Mouse (Mus musculus): ENCODE results near the gene Nme4. TPM values are rescaled to one million over a fixed set of nuclear protein-coding genes. Genes with fewer than 3 reads are reported as not detected.

Gene Nme4
- 22.5 and 23.4 TPM in 2 replicates for polyA plus RNA-seq (2012; rRNA removed)

DNA sequence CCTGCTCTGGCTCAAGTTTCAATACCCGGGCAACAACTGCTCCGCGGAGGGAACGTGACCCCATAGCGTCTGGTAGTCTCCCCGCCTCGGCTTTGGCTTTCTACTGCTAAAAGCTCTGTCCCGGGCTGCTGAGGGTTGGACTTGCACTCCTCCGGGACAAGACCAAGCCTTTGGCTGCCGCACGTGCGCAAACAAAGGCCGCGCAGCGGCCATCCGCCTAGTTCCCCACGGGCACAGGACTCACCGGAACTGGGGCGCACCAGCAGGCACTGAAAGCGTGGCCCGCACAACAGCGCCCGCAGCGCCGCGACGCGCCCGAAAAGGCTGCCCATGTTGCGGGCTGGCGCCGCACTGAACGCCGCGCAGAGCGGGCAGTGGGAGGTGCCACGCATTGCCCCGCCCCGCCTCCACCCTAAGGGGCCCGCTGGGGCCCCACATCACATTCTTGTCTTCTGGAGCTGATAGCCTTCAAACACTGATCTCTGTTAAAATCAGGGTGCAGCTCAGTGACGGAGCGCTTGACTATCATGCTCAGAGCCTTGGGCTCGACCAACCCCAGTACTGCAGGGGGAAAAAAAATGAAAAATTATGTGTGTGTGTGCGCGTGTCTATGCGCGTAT lies at the start of gene Nme4:
Gene Nme4, minus strand, starts transcription at position 482 of the 620 bp plus-strand sequence.

DNA sequence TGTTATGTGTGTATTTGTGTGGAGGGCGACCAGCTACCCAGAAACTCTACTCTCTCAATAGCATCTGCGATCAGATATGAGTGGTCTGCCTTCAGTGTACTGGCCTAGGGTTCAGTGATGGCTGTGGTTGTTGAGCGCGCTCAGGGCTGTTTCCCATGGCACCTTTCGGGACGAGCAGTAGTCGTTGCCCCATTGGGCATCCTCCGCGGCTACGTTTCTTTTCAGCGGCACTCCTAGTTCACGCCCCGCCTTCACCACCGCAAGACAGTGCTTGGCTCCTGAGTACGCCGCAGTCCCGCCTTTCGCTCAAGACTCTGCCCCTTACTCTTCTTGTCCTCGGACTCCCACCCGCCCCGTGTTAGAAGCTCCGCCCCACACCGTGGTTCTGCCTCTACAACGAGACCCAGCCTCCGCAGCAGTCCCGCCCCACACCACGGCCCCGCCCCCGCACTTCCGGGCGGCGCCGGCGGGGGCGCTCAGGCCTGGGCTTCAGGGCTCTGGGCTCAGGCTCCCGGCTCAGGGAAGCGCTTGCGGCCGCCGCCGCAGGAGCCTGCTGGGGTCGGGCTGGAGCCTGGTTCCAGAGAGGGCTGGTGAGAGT lies 42.9 kb upstream of the Nme4 start, which contains the start of gene Axin1:
Gene Axin1, plus strand, starts transcription at position 450 of the 598 bp plus-strand sequence.

DNA sequence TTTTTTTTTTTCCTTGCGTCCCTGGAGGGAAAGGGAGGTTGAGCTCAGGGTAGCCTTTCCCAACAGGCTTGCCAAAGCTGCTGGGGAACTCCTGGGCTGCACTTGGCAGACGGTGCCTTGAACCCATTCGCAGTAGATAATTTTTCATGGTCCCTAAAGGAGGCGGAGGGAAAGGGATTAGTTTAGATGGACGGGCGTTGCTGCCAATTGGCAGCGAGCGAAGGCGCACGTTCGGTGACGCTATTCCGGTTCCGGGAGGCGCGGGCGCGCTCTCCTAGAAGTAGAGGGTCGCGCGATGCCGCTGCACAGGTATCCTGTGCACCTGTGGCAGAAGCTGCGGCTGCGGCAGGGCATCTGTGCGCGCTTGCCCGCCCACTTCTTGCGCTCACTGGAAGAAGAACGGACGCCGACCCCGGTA lies 27.9 kb upstream of the Nme4 start, which contains the start of gene Mrpl28:
Gene Mrpl28, plus strand, starts transcription at position 234 of the 418 bp plus-strand sequence.

DNA sequence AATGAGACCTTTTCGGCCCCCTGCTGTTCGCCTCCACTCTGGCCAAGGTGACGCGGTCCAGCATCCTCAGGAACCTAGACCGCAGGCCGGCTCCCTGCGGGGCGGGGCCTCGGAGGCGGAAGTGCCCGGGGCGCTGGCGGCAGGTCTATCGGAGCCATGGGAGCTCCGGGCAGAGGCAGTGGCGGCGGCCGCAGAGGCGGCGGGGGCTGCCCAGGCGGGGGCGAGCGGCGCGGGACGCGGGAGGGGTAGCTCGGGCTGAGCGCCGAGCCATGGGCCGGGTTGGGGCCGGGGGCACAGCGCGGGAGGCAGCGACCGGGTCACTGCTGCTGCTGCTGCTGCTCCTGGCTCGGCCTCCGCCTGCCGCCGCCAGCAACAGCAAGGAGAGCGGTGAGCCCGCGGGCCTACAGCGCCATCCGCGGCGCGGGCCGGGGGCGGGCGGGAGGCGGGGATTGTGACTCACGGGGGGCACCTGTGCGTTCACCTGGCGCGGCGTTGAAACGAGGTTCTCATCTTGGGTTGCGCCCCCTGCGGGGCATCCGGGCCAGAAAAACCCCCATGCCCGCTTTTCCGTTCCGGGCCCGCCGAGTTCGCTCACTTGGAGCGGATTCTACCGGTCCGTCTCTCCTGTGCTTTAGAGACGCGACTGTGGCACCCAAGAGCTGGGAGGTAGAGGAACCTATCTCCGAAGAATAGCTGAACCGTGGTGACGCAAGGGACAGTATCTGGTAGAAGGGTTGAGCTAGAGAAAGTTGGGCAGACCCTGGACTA lies 18.0 kb upstream of the Nme4 start, which contains the start of gene Tmem8:
Gene Tmem8, plus strand, starts transcription at position 119 of the 768 bp plus-strand sequence.

DNA sequence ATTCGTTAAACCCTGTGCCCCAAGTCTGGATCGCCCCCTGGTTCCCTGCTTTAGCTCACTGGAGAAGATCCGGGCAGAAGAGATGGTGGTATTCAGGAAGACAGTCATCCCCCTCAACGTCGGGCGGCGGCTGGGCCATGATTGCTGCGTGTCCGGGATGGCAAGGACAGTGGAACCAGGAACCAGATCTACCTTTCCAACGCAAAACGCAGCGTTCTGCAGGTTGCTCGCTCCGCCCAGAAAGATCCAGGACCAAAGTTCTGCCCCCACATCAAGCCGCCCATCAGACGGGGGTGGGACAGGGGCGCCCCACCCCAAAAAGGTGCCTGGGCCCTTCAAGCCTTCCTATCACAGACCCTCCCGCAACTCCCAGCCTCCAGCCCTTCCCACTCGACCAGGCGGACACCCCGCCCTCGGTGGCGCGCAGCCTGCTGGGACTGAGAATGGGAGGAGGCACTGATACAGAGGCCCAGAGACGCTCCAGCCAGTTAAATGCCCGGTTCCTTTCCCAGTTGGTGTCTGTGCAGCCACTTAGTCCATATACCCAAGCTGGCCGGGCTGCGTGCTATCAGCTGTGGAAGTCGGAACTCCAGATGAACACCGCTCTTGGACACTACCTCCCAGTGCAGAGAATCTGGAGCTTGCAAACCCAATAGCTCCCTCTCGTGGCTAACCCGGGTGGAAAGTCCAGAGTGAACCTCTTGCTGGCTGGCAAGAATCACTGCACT lies 5.3 kb downstream of the Nme4 start, which contains the start of gene Decr2:
Gene Decr2, minus strand, starts transcription at position 433 of the 728 bp plus-strand sequence.

DNA sequence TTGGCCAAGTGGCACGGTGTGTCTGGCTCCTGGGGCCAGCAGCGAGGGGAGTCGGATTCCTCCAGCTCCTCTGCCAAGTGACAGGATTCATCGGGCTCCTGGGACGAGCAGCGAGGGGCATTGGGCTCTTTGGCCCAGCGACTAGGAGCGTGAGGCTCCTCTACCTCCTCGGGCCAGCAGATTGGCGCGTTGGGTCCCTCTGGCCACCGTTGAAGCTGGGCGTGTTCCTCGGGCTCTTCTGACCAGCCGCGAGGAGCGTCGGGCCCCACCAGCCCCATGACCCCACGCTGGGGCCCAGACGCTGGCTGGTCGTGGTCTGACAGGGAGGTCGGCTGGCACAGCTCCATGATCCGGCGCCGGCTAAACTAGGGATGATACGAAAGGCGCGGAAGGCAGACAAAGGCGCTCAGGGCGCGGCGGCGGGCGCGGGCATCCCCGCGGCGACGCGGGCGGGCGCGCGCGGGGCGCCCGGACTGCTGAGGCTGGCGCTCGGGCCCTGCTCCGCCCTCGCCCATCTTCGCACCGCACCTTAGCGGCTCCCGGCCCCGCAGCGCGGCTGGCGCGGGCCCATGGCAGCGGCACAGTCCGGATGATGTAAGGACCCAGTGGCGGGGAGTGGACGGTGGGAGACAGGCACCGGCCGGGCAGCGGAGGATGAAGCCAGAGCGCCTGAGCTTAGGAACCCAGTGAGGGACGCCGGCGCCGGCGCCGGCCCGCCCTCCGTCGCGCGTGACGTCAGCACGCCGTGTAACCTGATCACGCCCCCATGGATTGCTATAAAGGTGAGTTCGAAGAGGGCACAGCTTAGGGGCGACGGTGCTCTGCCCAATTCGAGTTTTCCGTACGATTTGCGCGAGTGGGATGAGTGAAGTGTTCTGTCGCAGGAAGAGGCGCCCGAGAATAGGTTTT lies 26.3 kb downstream of the Nme4 start, which contains the start of gene Rab11fip3:
Gene Rab11fip3, minus strand, starts transcription at position 725 of the 909 bp plus-strand sequence.

Other genes starting within 250 kb of the Nme4 start
- 8.8 and 9.9 TPM in 2 replicates for gene Wdr90, start 234.1 kb downstream of the Nme4 start, polyA plus RNA-seq (2012; rRNA removed)
- 34.5 and 45.2 TPM in 2 replicates for gene Mcrip2, start 226.8 kb downstream of the Nme4 start, polyA plus RNA-seq (2012; rRNA removed)
- 61.8 and 63.8 TPM in 2 replicates for gene Mettl26, start 220.5 kb downstream of the Nme4 start, polyA plus RNA-seq (2012; rRNA removed)
- 0.13 and 0.16 TPM in 2 replicates for gene Wfikkn1, start 214.7 kb downstream of the Nme4 start, polyA plus RNA-seq (2012; rRNA removed)
- 8.7 and 11.1 TPM in 2 replicates for gene Rab40c, start 175.9 kb downstream of the Nme4 start, polyA plus RNA-seq (2012; rRNA removed)
- gene Pigq, start 150.7 kb downstream of the Nme4 start, polyA plus RNA-seq (2012; rRNA removed): 123 and 127 TPM in 2 replicates
- gene Nhlrc4, start 150.6 kb downstream of the Nme4 start, polyA plus RNA-seq (2012; rRNA removed): 2.6 and 3.4 TPM in 2 replicates
- gene A930017K11Rik, start 143.0 kb downstream of the Nme4 start, polyA plus RNA-seq (2012; rRNA removed): 0.03 and 0.04 TPM in 2 replicates
- gene Capn15, start 109.8 kb downstream of the Nme4 start, polyA plus RNA-seq (2012; rRNA removed): 5.2 and 6.5 TPM in 2 replicates
- gene Rab11fip3, start 26.0 kb downstream of the Nme4 start, polyA plus RNA-seq (2012; rRNA removed): 4.6 and 4.8 TPM in 2 replicates
- gene Decr2, start 5.3 kb downstream of the Nme4 start, polyA plus RNA-seq (2012; rRNA removed): 55.4 and 64.8 TPM in 2 replicates
- 5.3 and 5.6 TPM in 2 replicates for gene Tmem8, start 17.7 kb upstream of the Nme4 start, polyA plus RNA-seq (2012; rRNA removed)
- gene Mrpl28, start 27.9 kb upstream of the Nme4 start, polyA plus RNA-seq (2012; rRNA removed): 49.0 and 50.7 TPM in 2 replicates
- 6.6 and 7.6 TPM in 2 replicates for gene Axin1, start 43.1 kb upstream of the Nme4 start, polyA plus RNA-seq (2012; rRNA removed)
- gene Pdia2, start 103.5 kb upstream of the Nme4 start, polyA plus RNA-seq (2012; rRNA removed): 5.9 and 6.1 TPM in 2 replicates
- gene Rgs11, start 107.3 kb upstream of the Nme4 start, polyA plus RNA-seq (2012; rRNA removed): 0.50 and 0.55 TPM in 2 replicates
- gene Arhgdig, start 112.2 kb upstream of the Nme4 start, polyA plus RNA-seq (2012; rRNA removed): 3.7 and 3.9 TPM in 2 replicates
- 11.9 and 13.0 TPM in 2 replicates for gene Fam234a, start 148.6 kb upstream of the Nme4 start, polyA plus RNA-seq (2012; rRNA removed)
- 18.0 and 21.9 TPM in 2 replicates for gene Luc7l, start 157.3 kb upstream of the Nme4 start, polyA plus RNA-seq (2012; rRNA removed)

Measured in liver, embryonic 18 days (tissue).